Mouse (Mus musculus) gastrocnemius, postnatal 25 days (tissue): ENCODE data around the gene AL731706.1. TPM values are rescaled to one million over a fixed set of nuclear protein-coding genes. Genes with fewer than 3 reads are reported as not detected.

ENCODE experiments used
- DNase-seq: peaks from one replicate; pipeline ENCODE4 v3.0.0; 2022
- total RNA-seq, 2 experiments: library from RNA; stranded (reverse); gene quantifications; 1 replicate in 1 of 2; 2 replicates in 1 of 2; pipeline ENCODE4 v1.2.3; 2021

AL731706.1 gene
- total RNA-seq, 2 experiments from 2014 or later: 17.8 to 24.1 TPM

- DNase-seq: no peak
These were observed 55.3 kb downstream of the AL731706.1 start for GRCm38 (mm10) chr2:136835882-136836281.

GRCm38 (mm10) chr2:136834715-136835075 lies 56.5 kb downstream of the AL731706.1 start:
- no peak for DNase-seq

- DNase-seq: no peak
These were observed 57.0 kb downstream of the AL731706.1 start for GRCm38 (mm10) chr2:136833976-136834714.

GRCm38 (mm10) chr2:136832936-136833335 lies 58.3 kb downstream of the AL731706.1 start:
- DNase-seq: no peak

Other genes starting within 250 kb of the AL731706.1 start
- under 1 TPM in 1 of 2 experiments, not detected in 1; 0.16 TPM for gene Snap25, start 177.9 kb downstream of the AL731706.1 start, total RNA-seq
- 10 to 100 TPM; 24.6 to 27.4 TPM for gene AL731706.2, start 5.7 kb downstream of the AL731706.1 start, total RNA-seq
- 1 to 10 TPM; 2.5 to 3.0 TPM for gene Slx4ip, start 171 bp downstream of the AL731706.1 start, total RNA-seq
- gene Mkks, start within 50 bp of the AL731706.1 start, total RNA-seq: 10 to 100 TPM; 21.6 to 28.7 TPM
- 1 to 10 TPM; 5.6 to 7.1 TPM for gene Jag1, start 225.3 kb upstream of the AL731706.1 start, total RNA-seq